Mouse (Mus musculus) pancreas, adult 10 weeks (tissue): ENCODE data around the gene Palm3. TPM values are rescaled to one million over a fixed set of nuclear protein-coding genes. Genes with fewer than 3 reads are reported as not detected.

Experiments used
- polyA plus RNA-seq: library from polyadenylated mRNA; stranded (reverse); fragments of 350-450 nt; fragmentation: Illumina TruSeq; extraction: RNeasy Lipid Tissue Mini Kit (QIAGEN cat#74804); gene quantifications from one replicate; pipeline ENCODE4 v1.2.3, GENCODE M21; 2015; ENCODE audit warnings: low read depth, low replicate concordance; ENCODE audit not compliant: insufficient read depth

The Palm3 gene
- polyA plus RNA-seq = 2.5 TPM

DNA sequence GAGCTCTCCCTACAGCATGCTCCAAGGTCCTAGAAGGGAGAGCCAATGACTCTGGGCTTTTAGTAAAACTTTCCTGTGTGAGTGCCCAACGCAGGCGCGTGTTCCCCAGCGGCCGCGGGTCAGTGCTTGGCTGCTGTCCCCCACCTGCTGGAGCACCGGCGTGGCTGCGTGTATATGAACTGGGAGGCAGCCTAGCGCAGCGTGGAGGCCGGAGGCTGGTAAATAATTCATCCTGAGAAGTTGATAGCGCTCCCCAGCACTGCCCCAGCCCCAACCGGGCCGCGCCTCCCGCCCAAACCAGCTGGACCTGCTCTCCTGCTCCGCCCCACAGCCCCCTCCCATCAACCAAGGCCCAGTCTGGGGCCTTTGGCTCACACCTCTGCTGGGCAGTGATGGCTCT, at the start of gene Palm3:
Palm3 (plus strand) TSS at position 376 of the 400 bp plus-strand sequence.

DNA sequence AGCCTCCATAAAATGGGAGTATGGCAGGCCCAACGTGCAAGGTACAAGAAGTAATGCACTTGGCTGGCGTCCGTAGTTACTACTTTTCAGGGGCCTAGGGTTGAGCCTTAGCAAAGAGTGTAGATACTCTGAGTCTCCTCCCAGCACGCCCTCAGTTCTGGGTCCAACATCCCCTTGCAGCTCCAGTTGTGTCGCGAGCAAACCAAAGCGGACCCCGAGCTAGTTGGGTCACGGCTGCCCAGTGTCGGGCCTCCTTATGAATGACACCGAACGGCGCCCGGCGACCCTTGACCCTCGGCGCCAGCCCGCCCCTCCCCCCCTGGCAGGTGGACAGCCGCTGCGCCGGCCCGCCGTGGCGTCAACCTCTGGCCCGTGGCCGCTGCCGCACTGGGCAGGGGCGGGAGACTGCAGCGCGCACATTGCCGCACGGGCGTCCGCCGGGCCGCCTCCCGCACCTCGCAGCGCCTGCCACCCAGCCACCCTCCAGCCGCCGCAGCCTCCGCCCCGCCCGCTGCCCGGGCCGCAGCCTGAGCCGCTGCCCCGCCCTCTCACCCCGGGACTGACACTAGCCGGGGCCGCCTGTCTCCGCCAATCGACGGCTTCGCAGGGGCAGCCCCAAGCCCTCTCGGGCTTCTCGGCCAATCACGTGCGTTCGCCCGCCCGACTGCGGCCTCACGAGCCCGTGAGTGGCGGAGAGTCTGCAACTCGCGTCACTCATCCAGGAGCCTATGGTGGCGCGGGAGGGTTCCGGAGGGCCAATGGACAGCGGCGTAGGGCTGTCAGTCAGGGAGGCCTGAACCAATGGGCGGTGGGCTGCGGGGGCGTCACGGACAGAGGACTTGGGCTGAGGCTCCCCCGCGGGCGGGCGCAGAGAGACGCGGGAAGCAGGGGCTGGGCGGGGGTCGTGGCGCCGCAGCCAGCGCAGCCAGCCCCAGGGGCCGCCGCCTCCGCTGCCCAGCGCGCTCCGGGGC, 48.8 kb upstream of the Palm3 start, which contains the start of gene Prkaca:
Prkaca (plus strand) TSS at position 844 of the 971 bp plus-strand sequence.

DNA sequence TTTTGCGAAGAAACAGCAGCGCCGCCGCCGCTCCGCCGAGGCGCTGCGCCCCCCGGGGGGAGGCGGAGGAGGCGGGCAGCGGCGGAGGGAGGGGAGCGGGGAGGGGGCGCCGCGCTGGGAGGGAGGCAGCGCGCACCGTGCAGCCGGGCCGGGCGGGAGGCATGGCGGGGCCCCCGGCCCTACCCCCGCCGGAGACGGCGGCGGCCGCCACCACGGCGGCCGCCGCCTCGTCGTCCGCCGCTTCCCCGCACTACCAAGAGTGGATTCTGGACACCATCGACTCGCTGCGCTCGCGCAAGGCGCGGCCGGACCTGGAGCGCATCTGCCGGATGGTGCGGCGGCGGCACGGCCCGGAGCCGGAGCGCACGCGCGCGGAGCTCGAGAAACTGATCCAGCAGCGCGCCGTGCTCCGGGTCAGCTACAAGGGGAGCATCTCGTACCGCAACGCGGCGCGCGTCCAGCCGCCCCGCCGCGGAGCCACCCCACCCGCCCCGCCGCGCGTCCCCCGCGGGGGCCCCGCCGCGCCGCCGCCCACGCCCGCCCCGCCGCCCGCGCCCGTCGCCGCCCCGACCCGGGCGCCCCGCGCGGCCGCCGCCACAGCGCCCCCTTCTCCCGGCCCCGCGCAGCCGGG, 23.6 kb upstream of the Palm3 start, which contains the start of gene Samd1:
Samd1 (plus strand) TSS at position 162 of the 631 bp plus-strand sequence.

DNA sequence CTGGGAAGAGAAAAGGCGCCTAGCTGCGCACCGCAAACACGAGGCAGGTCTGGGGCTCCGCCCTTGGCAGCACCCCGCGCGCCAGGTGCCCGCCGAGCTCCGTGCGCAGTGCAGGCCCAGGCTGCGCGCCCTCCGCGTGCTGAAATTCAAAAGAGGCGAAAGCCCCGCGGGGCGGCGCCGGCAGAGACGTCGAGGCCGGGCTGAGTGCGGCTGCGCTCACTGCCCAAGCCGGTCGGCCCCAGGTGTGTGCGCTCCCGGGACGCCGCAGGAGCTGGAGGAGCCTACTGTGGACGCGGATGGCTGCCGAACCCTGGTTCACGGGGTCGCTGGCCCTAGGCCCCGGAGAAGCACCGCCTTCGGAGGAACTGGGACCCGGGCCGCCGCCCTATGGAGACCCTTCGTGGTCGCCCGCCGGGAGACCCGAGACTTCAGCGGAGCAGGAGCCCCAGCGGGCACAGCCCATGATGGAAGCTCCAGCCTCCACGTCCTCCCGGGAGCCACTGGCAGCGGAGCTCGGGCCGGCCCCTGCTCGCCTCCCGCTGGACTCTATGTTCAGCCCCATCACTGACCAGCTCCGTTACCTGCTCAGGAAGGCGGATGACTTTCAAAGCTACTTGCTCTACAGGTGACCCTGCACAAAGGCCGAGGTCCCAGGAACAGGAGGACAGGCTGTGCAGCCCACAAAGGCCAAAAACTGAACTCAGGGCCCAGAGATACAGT, 19.8 kb upstream of the Palm3 start, which contains the start of gene 1700067K01Rik:
1700067K01Rik (plus strand) TSS at position 222 of the 720 bp plus-strand sequence.

DNA sequence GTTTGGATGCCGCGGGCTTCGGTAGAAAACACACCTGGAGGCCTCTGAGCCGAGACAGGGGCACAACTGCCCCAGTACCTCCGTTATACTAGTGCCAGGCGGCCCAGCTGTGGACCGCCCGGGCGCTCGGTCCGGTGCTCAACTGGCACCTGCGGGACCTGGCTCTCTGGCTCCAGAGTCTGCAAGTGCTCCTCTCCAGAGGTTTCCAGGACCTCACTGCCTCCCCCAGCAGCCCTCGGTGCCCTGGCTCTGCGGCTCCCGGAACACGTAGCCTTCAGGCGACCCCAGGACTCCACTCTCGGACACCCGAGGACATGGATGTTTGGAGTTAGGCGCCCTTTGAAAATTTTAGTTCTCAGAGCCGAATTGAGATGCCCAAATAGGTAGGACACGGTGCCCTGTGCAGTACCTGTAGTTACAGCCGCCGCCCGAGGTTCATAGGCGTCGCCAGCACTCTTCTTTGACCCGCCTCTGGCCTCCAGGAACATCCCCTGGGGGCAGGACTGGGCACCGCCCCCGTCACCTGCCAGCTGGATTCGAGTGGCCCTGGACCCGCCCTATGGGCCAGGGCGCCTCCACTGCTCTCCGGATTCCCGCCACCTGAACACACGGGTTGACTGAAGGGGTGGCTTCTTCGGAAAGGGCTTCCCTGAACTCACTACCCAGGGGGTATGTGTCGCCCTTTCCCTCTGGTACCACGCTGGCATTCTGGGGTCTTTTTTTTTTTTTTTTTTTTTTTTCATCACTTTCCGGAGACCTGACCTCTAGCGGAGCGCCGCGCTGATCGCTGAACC, 9.4 kb upstream of the Palm3 start, which contains the start of gene 2210011C24Rik:
2210011C24Rik (minus strand) TSS at position 467 of the 794 bp plus-strand sequence.

DNA sequence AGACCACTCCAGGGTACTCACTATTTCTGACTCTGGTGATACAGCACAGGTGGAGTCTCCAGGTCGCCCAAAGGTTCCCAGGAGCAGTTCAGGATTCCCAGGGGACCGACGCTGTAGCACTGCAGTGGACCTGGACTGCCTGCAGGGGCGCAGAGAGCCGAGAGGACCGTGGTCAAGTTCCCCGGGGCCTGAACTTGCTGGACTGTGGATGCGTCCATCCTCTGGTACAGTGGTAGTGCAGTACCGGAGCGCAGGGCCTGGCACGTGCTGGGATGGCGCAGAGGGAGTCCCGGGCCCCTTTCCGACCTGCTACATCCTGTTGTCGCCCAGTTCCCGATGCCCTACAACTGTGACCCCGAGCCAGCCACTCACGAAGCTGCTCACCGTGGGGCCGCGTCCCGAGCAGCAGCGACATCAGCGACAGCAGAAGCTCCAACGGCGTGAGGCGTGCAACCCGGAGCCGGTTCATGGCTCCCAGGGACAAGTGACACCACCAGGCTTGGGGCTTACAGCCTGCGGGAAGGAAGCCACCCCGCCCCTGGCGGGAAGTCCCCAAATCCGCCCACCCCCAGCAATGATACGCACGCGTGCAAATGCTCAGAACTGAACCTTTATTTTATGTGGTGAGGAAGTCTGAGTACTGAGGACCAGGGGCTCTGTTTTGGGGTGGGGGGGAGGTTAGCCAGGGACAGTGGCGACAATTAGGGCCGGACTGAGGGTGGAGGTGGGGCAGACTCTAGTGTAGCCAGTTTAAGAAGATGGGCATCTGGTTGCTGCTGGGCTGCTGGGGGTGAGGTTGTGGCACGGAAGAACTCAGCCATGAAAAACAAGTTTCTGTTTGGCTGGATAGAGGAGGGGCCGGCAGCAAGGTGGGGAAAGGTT, 21.0 kb downstream of the Palm3 start, which contains the start of gene Il27ra:
Il27ra (minus strand) TSS at position 524 of the 882 bp plus-strand sequence.

DNA sequence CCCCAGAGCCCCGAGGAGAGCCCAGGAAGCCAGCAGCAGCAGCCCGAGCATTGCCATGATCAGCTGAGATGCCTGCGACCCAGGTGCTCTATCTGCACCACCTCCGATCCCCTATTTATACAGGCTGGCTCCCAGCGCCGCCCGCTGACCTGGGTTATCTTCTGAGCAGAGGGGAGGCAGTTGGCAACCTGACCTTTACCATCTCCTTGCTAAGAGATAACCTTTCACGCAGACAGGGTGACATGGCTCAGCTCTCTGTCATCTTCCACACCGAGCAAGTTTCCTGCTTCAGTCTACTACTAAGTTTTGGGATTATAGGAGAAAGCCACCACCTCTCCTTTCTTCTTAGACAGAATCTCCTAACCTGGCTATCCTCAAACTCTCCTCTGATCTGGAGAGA, 23.6 kb downstream of the Palm3 start, which contains the start of gene Rln3:
Rln3 (minus strand) TSS at position 101 of the 400 bp plus-strand sequence.

DNA sequence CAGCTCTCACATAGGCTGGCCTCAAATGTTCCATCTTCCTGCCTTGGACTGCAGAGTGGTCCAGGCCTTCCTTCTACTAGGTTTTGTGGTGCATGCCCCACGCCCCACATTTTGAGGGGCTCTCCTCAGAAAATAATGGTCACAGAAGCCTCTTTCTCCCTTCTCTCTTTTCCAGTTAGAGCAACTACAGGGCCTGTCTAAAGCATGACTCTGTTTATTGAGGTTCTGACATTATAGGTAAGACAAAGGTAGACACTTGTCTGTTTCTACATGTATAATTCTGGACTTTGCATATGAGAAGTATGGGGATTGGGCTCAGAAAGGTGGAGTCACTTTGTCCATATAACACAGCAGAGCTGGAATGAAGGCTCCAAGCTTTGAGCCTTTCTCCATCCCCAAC, 43.8 kb downstream of the Palm3 start, which contains the start of gene Gm10643:
Gm10643 (minus strand) TSS at position 101 of the 400 bp plus-strand sequence.

DNA sequence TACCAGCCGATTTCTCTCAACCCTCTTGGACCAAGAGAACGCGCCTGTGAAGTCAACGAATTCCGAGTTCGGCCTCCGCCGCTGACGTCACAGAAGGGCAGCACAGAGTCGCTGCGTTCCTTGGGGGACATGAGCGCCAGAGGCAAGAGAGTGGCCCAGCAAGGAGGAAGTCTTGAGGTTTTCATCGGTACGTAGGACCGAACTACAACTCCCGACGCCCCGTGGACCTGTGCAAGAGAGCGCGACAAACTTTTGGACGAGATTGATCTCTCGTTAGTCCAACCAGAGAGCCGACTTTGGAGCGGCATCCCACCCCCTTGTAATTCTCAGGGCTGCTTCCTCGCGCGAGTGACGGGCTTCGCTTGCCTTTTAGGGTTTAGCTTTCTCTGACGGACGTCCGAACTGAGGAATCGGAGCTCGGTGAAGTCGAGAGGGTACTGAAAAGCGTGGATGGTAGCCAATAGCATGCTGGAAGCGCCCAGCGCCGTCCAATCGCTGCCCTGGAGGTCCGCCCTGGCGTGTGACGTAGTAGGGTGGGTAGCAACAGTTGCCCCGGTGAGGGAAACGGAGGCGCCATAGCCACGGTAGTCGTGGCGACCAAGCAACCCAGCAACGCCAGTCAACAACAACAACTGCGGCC, 45.1 kb downstream of the Palm3 start, which contains the start of gene Rfx1:
Rfx1 (plus strand) TSS at position 544 of the 640 bp plus-strand sequence.

Other genes with a start within 250 kb of the Palm3 start
- 7.4 TPM for gene Adgrl1, start 121.4 kb upstream of the Palm3 start, polyA plus RNA-seq
- 1.7 TPM for gene Gm10644, start 66.3 kb upstream of the Palm3 start, polyA plus RNA-seq
- 0.78 TPM for gene Asf1b, start 66.0 kb upstream of the Palm3 start, polyA plus RNA-seq
- 14.2 TPM for gene Prkaca, start 48.5 kb upstream of the Palm3 start, polyA plus RNA-seq
- 15.6 TPM for gene Samd1, start 23.8 kb upstream of the Palm3 start, polyA plus RNA-seq
- not detected for gene 1700067K01Rik, start 20.0 kb upstream of the Palm3 start, polyA plus RNA-seq
- gene 2210011C24Rik, start 9.3 kb upstream of the Palm3 start, polyA plus RNA-seq = not detected
- 0.90 TPM for gene Il27ra, start 21.1 kb downstream of the Palm3 start, polyA plus RNA-seq
- gene Rln3, start 23.5 kb downstream of the Palm3 start, polyA plus RNA-seq = not detected
- not detected for gene Gm10643, start 43.7 kb downstream of the Palm3 start, polyA plus RNA-seq
- 5.4 TPM for gene Rfx1, start 45.4 kb downstream of the Palm3 start, polyA plus RNA-seq
- gene Dcaf15, start 83.3 kb downstream of the Palm3 start, polyA plus RNA-seq = 4.5 TPM
- gene Podnl1, start 104.5 kb downstream of the Palm3 start, polyA plus RNA-seq = not detected
- gene Cc2d1a, start 126.5 kb downstream of the Palm3 start, polyA plus RNA-seq = 6.1 TPM
- gene 4930432K21Rik, start 126.6 kb downstream of the Palm3 start, polyA plus RNA-seq = not detected
- gene Nanos3, start 163.7 kb downstream of the Palm3 start, polyA plus RNA-seq = not detected
- gene Zswim4, start 215.6 kb downstream of the Palm3 start, polyA plus RNA-seq = 0.96 TPM
- 75.9 TPM for gene D8Ertd738e, start 228.2 kb downstream of the Palm3 start, polyA plus RNA-seq
- 6.5 TPM for gene Mri1, start 235.9 kb downstream of the Palm3 start, polyA plus RNA-seq
- gene Ccdc130, start 248.9 kb downstream of the Palm3 start, polyA plus RNA-seq = 9.7 TPM